Mouse (Mus musculus): ENCODE measurements at regions not wholly inside any gene's neighbourhood (a gene's known extent, or its start where the extent isn't known, plus 50 kb on each side); places are given as distances from the start of the nearest gene placed in this dataset.

DNA sequence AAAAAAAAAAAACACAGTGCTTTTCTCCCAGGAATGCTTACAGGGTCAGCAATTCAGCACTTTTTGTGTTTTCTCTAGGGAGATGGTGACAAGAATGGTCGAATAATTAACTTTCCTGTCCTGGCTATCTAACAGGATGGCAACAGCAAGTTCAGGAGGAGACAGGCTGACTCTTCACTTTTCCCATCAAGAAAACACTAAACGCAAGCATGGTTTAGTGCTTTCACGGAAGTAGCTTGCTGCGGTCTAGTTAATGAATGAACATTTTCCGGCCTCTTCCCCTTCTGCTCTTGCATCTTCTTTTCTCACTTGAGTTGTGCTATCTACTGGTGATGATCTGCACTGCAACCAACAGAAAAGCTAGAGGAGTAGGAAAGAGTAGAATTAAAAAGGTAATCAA lies 463.6 kb upstream of the Igfbp7 start:
- TF ChIP-seq CTCF (IDR thresholded peaks at IDR 0.05) (no peak), EP300 (IDR thresholded peaks at IDR 0.05; ENCODE audit: insufficient read depth, low read depth, low read length) (no peak)

All from heart, adult 2 months (tissue).